Mouse (Mus musculus) leukemia stem cell, adult 10-12 weeks (primary cell): Measurements from ENCODE around the gene Mpo. TPM values are rescaled to one million over a fixed set of nuclear protein-coding genes. Genes with fewer than 3 reads are reported as not detected.

Experiments used
- polyA plus RNA-seq: library from polyadenylated mRNA; stranded (reverse); fragments of >175 nt; gene quantifications from 2 replicates; pipeline ENCODE4 v1.2.3, GENCODE M21; 2012; ENCODE audit warnings: low replicate concordance

Gene Mpo
- polyA plus RNA-seq, result 4.0 and 8.8 TPM in 2 replicates

DNA sequence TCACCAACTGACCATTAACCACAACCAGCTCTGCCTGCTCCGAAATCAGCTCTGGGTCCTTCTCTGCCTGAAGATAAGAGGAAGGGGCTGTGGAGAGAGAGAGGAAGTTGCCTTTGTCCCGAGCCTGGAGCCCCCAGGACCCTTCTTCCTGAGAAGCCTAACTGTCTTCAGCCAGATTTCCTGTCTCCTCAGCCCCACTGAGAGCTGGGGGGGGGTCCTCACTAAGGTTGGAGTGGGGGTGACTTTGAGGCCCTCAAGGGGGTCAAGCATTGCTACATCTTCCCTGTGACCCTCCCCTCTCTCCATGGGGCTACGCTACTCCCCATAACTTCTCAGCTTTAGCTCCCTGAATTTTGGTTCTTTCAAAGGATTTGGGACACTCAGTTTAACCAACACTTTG lies at the start of gene Mpo:
Gene Mpo, plus strand, starts transcription at position 122 of the 400 bp plus-strand sequence.

DNA sequence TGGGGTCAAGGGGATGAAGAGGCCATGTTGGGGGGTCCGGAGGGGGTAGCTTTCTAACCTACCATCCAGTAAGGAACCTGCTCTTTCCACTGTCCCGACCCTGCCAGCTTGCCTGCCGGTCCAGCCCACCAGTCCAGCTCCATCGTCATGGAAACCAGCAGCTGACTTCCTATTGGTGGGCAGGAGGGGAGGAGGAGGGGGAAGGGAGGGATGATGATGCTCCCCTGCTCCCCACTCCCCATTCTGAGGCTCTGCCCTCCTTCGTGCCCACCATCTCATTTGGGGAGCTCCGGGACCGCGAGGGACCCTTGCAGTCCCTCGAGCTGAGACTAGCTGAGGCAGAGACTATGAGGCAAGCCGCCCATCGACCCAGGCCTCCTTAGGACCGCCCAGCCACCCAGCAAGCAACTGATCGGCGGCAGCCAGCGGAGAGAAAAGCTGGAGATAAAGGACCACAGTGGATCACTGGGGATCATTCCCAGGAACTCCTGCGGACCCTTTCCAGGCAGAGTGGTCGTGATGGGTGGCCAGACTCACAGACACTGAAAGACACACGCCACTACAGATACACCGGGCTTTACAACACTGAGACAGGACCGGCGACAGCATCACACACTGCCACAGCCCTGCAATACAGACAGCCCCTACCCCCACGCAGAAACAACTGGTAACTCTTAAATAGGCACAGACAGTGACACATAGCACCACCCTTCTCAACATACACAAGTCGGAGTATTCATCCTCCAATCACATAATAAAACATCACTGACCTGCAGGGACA lies 32.9 kb upstream of the Mpo start, which contains the start of gene Tspoap1:
Gene Tspoap1, plus strand, starts transcription at position 241 of the 781 bp plus-strand sequence.

DNA sequence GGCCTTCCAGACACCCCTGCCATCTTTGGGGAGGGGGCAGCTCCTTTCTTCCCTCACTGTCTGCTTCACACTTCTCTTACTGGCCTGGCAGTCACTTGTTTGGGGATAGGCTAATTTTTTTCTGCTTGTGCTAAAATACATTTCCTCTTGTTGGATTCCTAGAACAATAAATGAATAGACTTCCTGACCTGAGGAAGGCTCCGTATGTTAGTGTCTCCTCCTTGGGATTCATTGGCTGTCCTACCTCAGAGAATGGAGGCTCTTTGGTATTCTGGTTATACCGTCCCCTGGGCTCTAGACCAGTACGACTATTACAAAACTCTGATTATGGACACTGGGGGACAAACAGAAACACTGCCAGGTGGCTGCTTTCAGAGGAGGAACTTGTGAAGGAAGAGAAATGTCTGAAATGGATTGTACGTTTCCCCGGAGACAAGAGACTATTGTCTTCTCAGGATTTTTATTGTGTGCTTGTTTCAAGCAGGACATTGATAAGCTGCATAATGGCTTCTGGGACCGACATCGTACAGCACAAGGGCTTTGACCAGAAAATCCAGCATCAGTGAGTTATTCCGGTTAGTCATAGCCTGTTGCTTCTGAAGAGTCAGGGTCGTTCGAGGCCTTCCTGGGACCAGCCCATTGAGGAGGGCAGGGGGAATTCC lies 35.0 kb downstream of the Mpo start, which contains the start of gene Lpo:
Gene Lpo, minus strand, starts transcription at position 51 of the 662 bp plus-strand sequence.

GRCm38 (mm10) chr11:87852690-87853596 lies 59.6 kb downstream of the Mpo start, which contains the start of gene Mks1:
Gene Mks1, plus strand, starts transcription at chr11:87853215.

Other genes starting within 250 kb of the Mpo start
- not detected in 2 replicates for gene Gm11492, start 226.9 kb upstream of the Mpo start, polyA plus RNA-seq
- 1.3 and 1.5 TPM in 2 replicates for gene Sept4, start 224.7 kb upstream of the Mpo start, polyA plus RNA-seq
- gene Mtmr4, start 201.4 kb upstream of the Mpo start, polyA plus RNA-seq, result 25.0 and 31.2 TPM in 2 replicates
- 0.09 TPM in 1 of 2 replicates, not detected in the other for gene Hsf5, start 176.4 kb upstream of the Mpo start, polyA plus RNA-seq
- gene Rnf43, start 130.9 kb upstream of the Mpo start, polyA plus RNA-seq, result 4.6 and 11.8 TPM in 2 replicates
- 6.9 and 8.2 TPM in 2 replicates for gene Supt4a, start 56.0 kb upstream of the Mpo start, polyA plus RNA-seq
- gene Tspoap1, start 33.0 kb upstream of the Mpo start, polyA plus RNA-seq, result 10.2 and 13.9 TPM in 2 replicates
- gene Lpo, start 34.7 kb downstream of the Mpo start, polyA plus RNA-seq, result not detected in 2 replicates
- gene Mks1, start 59.6 kb downstream of the Mpo start, polyA plus RNA-seq, result 1.4 and 1.7 TPM in 2 replicates
- gene Epx, start 82.0 kb downstream of the Mpo start, polyA plus RNA-seq, result 0.13 TPM in 1 of 2 replicates, not detected in the other
- not detected in 2 replicates for gene Olfr462, start 98.7 kb downstream of the Mpo start, polyA plus RNA-seq
- not detected in 2 replicates for gene Olfr463, start 103.8 kb downstream of the Mpo start, polyA plus RNA-seq
- gene Olfr464, start 127.4 kb downstream of the Mpo start, polyA plus RNA-seq, result not detected in 2 replicates
- 19.0 and 28.2 TPM in 2 replicates for gene Dynll2, start 194.0 kb downstream of the Mpo start, polyA plus RNA-seq